Mouse (Mus musculus) neutrophil, adult 5-6 weeks (primary cell): Measurements from ENCODE around the gene Rnase13. TPM values are rescaled to one million over a fixed set of nuclear protein-coding genes. Genes with fewer than 3 reads are reported as not detected.

Experiments used
- ATAC-seq: fragments of 151-379, 151-347 bp; 2 replicates; pipeline ENCODE4 v1.8.0; 2017; ENCODE audit warnings: mild to moderate bottlenecking, moderate TSS enrichment; ENCODE audit not compliant: insufficient number of reproducible peaks, poor library complexity, low FRiP score, severe bottlenecking; ENCODE audit errors: extremely low read depth
- total RNA-seq: library from RNA; stranded (forward); fragments of 200-1000 nt; gene quantifications from 2 replicates; pipeline ENCODE4 v1.2.3, GENCODE M21; 2017

Rnase13 gene
- total RNA-seq, 1 experiment from 2014 or later = not detected

GRCm38 (mm10) chr14:51886051-51886450 is 36.5 kb downstream of the Rnase13 start:
- no peak for ATAC-seq

GRCm38 (mm10) chr14:51884598-51885331 is 37.8 kb downstream of the Rnase13 start, which contains the start of gene Mettl17:
Mettl17 (plus strand) TSS chr14:51884842.
- ATAC-seq = peak; percentile 94

- ATAC-seq = no peak
These were observed 38.5 kb downstream of the Rnase13 start for GRCm38 (mm10) chr14:51884031-51884544.

- peak; percentile 59 for ATAC-seq
These were observed 39.0 kb downstream of the Rnase13 start for GRCm38 (mm10) chr14:51883527-51884030.

GRCm38 (mm10) chr14:51877517-51877916 is 45.1 kb downstream of the Rnase13 start:
- ATAC-seq = no peak

GRCm38 (mm10) chr14:51871741-51872140 is 50.8 kb downstream of the Rnase13 start:
- ATAC-seq = no peak

Other genes with a start within 250 kb of the Rnase13 start
- not detected in 2 replicates for gene Gm17079, start 227.3 kb downstream of the Rnase13 start, total RNA-seq
- not detected in 2 replicates for gene Gm5800, start 205.6 kb downstream of the Rnase13 start, total RNA-seq
- gene Ang4, start 149.2 kb downstream of the Rnase13 start, total RNA-seq = not detected in 2 replicates
- gene AY358078, start 122.7 kb downstream of the Rnase13 start, total RNA-seq = not detected in 2 replicates
- not detected in 2 replicates for gene Ear6, start 69.1 kb downstream of the Rnase13 start, total RNA-seq
- 23.1 and 25.8 TPM in 2 replicates for gene Mettl17, start 37.9 kb downstream of the Rnase13 start, total RNA-seq
- 0.37 and 0.58 TPM in 2 replicates for gene Slc39a2, start 29.9 kb downstream of the Rnase13 start, total RNA-seq
- gene Ndrg2, start 8.6 kb downstream of the Rnase13 start, total RNA-seq = 0.74 and 4.7 TPM in 2 replicates
- not detected in 2 replicates for gene Tppp2, start 4.3 kb downstream of the Rnase13 start, total RNA-seq
- 1.5 TPM in 1 of 2 replicates, not detected in the other for gene Arhgef40, start 61.9 kb upstream of the Rnase13 start, total RNA-seq
- not detected in 2 replicates for gene Tmem253, start 92.9 kb upstream of the Rnase13 start, total RNA-seq
- gene Zfp219, start 98.0 kb upstream of the Rnase13 start, total RNA-seq = 5.1 and 5.8 TPM in 2 replicates
- gene Olfr221, start 119.7 kb upstream of the Rnase13 start, total RNA-seq = not detected in 2 replicates
- 397 and 426 TPM in 2 replicates for gene Hnrnpc, start 181.3 kb upstream of the Rnase13 start, total RNA-seq
- 42.0 and 46.1 TPM in 2 replicates for gene Rpgrip1, start 187.9 kb upstream of the Rnase13 start, total RNA-seq